Mouse (Mus musculus): ENCODE measurements at regions not wholly inside any gene's neighbourhood (a gene's known extent, or its start where the extent isn't known, plus 50 kb on each side); places are given as distances from the start of the nearest gene placed in this dataset.

DNA sequence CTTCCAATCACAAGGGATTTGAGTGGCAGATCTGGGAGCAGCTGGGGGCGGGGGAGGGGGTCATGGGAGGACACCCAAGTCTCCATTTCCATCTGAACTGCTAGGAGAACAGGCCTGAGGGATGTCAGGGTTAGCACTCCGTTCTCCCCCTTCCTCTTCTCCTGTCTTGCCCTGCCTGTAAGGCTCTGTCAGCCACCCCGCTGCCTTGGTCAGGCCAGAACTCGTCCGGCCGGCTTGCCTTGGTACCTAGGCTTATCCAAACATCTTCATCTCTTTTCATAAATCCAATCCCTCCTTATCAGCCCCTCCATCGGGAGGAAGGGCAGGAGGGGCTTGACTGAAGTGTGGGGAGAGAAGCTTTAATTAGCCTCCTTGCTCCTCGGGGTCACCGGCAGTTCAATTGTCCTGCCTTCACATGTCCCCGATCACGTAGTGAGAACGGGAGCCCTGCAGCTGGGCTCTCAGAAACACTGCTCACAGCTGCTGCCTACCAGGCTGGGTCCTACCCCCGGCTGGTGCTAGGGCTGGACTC lies 208.0 kb downstream of the Sox9 start:
- TF ChIP-seq POLR2A (IDR thresholded peaks at IDR 0.05; ENCODE audit: borderline replicate concordance, low read depth, low read length) (no peak), CTCF (IDR thresholded peaks at IDR 0.05; ENCODE audit: low read depth, low read length) (no peak)

Data from bone marrow macrophage, adult 2 months (primary cell).